Mouse (Mus musculus): ENCODE measurements around the gene Cux1.
A peak's percentile ranks its signal among the peaks of the same experiment; 100 is the strongest.

Gene Cux1

DNA sequence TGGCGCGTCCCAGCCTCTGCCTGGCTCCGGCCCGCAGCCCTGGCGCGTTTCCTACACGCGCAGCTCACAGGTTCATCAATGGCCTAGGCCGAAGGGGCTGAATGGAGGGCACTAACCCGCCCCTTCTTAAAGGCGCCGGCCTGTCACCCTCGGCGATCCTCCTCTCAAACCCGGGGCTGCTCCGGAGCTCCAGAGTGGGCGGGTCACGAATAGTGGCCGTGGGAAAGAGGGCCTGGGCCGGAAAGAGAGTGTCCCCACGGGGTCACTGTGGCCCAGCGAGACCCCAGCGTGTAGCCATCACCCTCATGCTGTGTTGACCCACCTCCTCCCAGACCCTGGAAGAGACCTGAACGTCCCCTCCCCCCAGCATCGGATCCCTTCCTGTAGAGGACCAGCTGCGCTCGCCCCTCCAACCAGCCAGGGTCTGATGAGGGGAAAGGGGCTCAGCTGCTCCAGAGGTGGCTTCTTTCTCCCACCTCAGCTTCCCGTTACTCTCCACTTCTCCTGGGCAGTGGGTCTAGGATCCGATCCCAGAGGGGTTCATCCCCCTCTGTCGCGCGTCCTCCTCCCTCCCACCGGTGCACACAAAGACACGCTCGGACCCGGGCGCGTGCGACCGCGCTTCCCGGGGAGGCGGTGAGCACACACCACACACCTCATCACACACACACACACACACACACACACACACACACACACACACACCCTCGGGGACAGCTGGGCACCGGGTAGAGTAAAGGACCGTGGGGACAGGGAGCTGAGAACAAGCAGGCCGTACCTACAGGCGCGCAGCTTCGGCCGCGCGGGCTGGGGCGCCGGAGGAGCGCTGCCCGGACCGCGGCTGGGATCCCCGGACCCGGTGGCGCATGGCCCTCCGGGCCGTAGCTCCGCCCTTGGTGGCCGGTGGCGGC lies 323.2 kb downstream of the Cux1 start:
- DNase-seq: peak in 1 of 2 experiments; percentile 33

GRCm38 (mm10) chr5:136241161-136241560 lies 326.1 kb downstream of the Cux1 start:
- DNase-seq: no peak

GRCm38 (mm10) chr5:136240381-136240780 lies 326.9 kb downstream of the Cux1 start:
- DNase-seq: no peak

DNA sequence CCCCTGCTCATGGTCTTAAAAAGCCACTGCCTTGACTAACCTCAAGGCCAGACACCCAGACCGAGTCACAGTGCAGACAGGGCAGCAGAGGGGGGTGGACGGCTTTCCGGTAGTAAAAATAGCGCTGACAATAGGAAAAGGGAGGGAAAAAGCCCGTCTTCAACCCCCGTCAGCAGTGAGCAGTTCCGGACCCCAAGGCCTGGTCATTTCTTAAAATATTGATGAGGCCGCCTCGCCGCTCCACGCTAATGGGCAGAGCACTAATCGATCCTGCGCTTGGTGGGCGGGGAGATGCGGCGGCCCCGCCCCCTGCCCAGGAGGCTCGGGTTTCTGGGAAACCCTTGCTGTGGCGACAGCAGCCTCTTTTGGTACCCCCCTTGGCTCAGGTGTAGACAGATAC lies 329.7 kb downstream of the Cux1 start:
- no peak for DNase-seq

- DNase-seq: no peak
Measured at GRCm38 (mm10) chr5:136236611-136237010, 330.7 kb downstream of the Cux1 start.

DNA sequence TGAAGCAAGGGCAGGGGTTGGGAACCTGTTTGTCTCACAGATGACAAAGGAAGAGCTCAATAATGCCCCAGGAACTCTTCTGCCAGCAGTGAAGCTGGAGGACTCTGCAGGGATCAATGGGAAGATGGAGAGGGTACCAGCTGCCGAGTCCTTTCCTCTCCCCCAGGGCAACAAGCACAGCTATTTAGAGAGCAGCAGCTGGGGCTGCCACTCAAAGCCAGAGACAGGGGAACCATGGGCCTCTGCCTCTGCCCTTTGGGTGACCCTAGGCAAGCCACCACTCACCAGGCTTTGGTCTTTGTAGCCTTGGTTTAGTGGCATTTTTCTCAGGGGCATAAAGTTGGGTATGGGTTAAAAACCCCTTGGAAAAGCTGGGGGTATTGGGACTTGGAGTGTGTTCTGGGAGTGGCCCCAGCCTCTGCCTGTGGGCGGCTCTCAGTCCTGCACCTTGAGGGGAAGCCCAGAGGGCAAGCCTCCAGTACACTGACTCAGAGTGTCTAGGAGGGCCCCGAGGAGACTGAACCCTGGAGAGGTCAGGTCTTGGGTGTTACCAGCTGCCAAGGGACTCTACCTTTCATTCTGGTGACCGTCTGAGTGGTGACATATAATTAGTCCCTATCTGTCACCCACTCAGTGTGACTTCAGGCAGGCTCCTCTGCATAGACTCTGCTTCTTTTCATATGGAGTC lies 336.8 kb downstream of the Cux1 start:
- no peak for DNase-seq

GRCm38 (mm10) chr5:136226246-136226876 lies 340.9 kb downstream of the Cux1 start:
- DNase-seq: no peak

DNA sequence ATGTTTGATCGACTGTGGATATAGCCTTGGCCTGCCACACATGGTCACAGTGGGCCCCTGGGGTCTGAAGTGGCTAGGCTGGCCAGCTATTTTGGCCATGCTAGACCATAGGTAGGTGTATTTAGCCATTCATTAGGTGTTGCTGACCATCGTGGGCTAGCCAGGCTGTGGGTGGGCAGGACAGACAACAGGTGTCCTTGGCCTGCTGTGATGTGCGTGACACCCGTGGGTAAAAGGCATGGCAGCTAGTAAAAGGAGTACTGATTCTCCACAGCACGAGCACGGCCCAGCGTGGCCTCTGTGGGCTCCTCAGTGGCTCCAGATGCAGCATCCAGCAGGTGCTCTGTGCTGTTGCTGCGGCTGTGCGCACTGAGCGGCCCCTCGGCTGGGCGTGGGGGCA lies 348.7 kb downstream of the Cux1 start:
- peak in 1 of 2 experiments; percentile 18 for DNase-seq

DNA sequence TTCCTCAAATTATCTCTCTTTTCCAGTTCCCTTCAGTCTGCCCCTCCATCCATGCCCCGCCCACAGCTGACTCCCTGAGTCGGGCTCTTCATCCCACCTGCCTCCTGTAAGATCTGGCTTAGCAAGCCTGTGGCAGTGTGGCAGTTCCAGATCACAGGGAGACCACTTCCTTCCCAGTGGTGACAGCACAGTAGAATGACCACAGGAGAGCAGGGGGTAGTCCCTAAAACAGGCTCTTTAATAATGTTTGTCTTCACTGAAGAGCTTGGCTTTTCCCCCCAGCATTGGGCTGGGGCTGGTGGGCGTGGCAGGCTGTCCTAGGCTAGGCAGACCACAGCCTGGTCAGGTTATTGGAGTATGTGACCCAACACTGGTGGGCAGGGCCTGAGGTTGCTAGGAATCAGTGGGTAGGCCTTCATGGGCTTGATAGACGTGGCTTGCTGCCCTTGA lies 349.3 kb downstream of the Cux1 start:
- DNase-seq: peak in 1 of 2 experiments; percentile 17

DNA sequence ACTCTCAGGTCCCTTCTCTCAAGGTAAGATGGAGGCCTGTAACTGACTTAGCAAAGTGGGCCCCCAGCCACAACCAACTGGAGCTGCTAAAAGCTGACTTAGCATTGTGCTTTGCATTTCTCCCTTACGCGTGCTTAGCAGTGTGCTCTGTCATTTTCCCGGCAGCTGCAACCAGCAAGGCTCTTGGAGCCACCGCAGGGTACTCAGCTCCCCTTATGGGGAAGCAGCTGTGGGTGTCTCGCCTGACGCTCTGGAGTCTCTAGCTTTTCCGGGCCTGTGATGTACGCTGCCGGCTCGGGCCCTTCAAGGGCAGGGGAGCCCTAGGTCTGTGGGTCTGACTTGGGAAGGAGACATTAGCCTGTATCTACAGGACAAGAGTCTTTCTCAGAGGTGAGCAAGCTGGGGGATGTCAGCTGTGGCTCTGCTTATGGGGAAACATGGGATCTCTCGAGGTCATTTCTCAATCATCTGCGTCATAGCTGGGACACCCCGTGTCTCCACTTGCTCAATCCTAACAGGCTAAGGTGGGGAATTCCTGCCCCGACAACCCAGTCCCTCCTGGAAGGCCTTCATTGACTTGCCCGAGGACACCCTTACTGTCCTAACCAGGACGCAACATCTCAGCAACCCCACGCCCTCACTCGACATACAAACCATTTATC lies 350.2 kb downstream of the Cux1 start:
- DNase-seq: peak; percentile 22

DNA sequence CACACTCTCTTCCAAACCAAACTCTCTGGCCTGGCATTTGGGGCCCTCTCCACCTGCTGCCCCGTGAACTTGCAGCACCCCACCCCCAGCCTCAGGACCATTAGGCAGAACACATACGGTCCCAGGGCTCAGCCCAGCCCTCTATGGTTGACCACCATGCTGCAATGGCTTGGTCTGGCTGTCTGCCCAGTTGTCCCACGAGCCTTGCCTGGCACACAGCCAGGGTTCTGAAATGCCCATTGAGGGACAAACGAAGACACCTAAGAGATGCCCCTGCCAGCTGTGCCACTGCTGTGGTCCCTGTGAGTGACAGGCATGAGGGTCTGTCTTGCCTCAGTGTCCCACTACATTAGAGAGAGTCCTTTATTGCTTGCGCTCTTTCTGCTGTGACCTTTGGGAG lies 351.3 kb downstream of the Cux1 start:
- peak; percentile 43 to 61 for DNase-seq

DNA sequence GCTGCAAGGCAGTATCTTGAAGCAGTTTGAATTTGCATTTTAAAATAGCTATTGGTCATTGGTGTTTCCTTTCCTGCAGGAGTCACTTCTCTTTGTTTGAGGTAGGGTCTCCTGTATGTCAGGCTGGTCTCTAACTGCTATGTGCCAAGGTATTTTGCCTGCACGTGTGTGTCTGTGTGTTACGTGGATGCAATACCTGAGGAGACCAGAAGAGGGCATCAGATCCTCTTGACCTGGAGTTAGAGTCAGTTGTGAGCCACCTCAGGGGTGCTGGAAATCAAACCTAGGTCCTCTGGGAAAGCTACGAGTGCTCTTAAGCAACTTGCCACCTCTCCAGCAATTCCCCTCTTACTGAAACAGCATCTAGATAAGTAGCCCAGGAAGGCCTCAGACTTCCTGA lies 352.1 kb downstream of the Cux1 start:
- DNase-seq: no peak

GRCm38 (mm10) chr5:136213716-136214115 lies 353.6 kb downstream of the Cux1 start:
- DNase-seq: peak in 1 of 2 experiments; percentile 18

GRCm38 (mm10) chr5:136212716-136213115 lies 354.6 kb downstream of the Cux1 start:
- peak in 1 of 2 experiments; percentile 15 for DNase-seq

- peak in 1 of 2 experiments; percentile 35 for DNase-seq
Measured at GRCm38 (mm10) chr5:136211341-136212102, 355.8 kb downstream of the Cux1 start.

DNA sequence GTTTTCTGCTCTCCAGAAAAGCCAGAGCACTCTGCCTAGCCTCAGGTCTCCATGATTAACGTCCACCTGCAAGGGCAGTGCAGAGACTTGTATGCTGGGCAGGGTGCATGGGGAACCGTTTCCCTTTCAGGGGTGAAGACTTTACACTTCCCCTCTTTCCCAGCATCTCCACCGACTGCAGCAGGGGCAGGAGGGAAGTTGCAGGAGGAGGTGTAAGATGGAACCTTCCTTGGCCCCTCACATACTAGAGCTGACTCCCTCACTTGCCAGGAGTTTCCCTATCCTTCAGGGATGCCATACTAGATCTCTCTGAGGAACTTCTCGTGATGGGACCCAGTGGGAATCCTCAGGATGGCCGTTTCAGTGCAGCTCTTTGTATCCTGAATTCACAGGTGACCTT lies 356.7 kb downstream of the Cux1 start:
- DNase-seq: peak in 1 of 2 experiments; percentile 16

- DNase-seq: peak; percentile 60 to 79
Measured at GRCm38 (mm10) chr5:136201832-136202231, 365.5 kb downstream of the Cux1 start.

- DNase-seq: peak in 1 of 2 experiments; percentile 24
Measured at GRCm38 (mm10) chr5:136199526-136199925, 367.8 kb downstream of the Cux1 start.

DNA sequence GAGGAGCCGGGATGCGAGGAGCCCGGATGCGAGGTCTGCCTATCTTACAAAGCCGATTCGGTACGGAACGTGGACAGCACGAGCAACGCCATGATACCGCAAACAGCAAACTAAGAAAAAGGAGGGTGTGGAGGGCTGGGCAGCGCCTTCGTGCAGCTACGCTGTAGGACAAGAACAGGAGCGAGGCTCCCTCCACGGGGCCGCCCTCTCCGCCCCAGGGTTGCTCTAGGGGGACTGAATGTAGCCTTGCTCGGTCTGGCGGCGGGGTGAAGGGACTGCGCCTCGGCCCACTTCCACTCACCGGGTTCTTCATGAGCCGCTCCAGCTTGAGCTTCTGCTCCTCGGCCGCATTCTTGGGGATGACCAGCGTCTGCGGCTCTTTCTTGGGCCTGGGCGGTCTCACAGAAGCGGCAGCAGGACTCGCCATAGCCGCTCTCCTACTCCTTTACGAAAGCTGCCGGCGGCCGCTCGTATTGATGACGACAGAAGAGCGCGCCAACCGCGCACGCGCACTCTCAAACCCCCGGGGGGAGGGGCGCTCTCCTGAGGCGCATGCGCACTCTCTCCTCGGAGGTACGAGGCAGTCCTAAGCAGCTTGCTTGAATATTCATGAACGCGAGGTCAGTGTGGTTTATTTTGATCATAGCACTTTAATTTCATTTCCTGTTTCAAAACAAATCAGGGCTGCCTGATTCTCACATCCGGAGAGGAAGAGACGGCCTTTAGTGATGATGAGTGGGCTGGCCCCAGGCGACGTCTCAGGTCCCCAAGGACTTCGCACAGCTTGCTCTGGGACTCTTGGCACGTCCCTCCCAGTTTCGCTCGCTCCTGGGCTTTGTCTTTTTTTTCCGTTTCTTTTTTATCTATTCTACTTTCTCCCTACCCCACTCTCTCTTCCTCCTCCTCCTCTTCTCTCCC lies 368.6 kb downstream of the Cux1 start, which contains the start of gene Prkrip1:
Prkrip1 (minus strand) TSS at position 490 of the 918 bp plus-strand sequence.
- peak; percentile 95 for DNase-seq

Data from lung, postnatal 4 days (tissue).